Mouse (Mus musculus): ENCODE measurements around the gene Traf2. TPM values are rescaled to one million over a fixed set of nuclear protein-coding genes. Genes with fewer than 3 reads are reported as not detected.

Traf2 gene
- polyA plus RNA-seq, 1 experiment from 2014 or later, result 38.2 TPM

DNA sequence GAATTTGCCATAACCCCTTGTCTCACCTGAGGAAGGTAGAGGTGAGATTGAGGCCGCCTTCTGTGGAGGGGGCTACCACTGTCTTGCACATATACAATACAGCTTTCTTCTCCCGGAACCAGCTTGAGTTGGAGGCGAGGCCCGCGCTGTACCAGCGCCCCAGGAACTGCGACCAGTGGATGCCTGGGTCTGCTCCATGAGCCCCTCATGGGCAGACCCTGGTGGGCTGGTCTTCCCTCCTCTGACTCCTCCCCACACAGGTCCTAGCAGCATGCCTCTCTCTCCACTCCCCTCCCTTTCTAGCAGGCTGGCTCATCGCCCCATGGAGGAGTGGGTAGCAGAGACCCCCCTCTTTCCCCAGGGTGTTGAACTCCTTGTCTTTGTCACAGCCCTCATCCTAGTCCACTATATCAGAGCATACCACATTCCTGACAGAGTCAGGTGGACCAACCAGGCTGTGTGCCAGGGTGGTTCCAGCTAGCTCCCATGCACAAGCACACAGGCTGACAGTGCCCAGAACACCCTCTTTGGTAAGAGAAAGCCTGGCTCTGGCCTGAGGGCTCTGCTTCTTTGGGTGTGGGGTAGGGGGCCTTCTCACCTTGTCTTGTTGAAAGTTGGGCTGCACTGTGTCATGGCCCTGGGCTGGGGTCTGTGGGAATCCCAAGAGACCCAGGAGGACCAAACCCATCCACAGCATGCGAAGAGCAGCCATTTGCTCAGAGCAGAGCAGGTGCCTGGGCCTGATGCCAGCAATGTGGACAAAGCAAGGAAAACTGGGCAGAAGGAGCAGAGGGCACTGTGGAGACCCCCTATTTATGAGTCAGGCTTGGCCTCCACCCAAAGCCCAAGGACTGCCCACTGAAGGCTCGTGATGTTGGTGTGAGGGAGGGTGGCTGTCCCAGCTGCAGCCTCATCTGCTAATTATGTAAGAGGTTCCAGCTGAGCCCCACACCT, 77.5 kb downstream of the Traf2 start:
- H3K36me3 ChIP-seq, result no peaks in the 10 kb centered on the region
- 76% methylated on average over 10 of the region's 10 CpGs for WGBS
- no peaks in the 10 kb centered on the region; the same call in 1 of the 2 replicates for H3K27me3 ChIP-seq (ENCODE audit: insufficient read depth, poor library complexity, severe bottlenecking)
- H3K27ac ChIP-seq, result no peak overlapping the region
- DNase-seq (ENCODE audit: low spot score), result no peak
- no peak overlapping the region for H3K4me3 ChIP-seq
- H3K4me1 ChIP-seq (replicated peaks), result peaks cover 33% of the 10 kb centered on the region
- no peaks in the 10 kb centered on the region for H3K9me3 ChIP-seq

Other genes with a start within 250 kb of the Traf2 start
- 1.2 and 4.5 TPM in 2 replicates for gene Grin1, start 227.8 kb downstream of the Traf2 start, polyA plus RNA-seq (2016; fragmentation: Nextera tagmentation; extraction: Ambion mirVana)
- gene Man1b1, start 214.6 kb downstream of the Traf2 start, polyA plus RNA-seq (2016; fragmentation: Nextera tagmentation; extraction: Ambion mirVana), result 57.4 and 58.7 TPM in 2 replicates
- 21.1 and 21.8 TPM in 2 replicates for gene Dpp7, start 190.6 kb downstream of the Traf2 start, polyA plus RNA-seq (2016; fragmentation: Nextera tagmentation; extraction: Ambion mirVana)
- gene Uap1l1, start 181.3 kb downstream of the Traf2 start, polyA plus RNA-seq (2016; fragmentation: Nextera tagmentation; extraction: Ambion mirVana), result 7.4 and 10.1 TPM in 2 replicates
- 71.6 and 75.1 TPM in 2 replicates for gene Sapcd2, start 174.6 kb downstream of the Traf2 start, polyA plus RNA-seq (2016; fragmentation: Nextera tagmentation; extraction: Ambion mirVana)
- 0.31 TPM in 1 of 2 replicates, not detected in the other for gene Entpd2, start 151.1 kb downstream of the Traf2 start, polyA plus RNA-seq (2016; fragmentation: Nextera tagmentation; extraction: Ambion mirVana)
- gene Npdc1, start 147.6 kb downstream of the Traf2 start, polyA plus RNA-seq (2016; fragmentation: Nextera tagmentation; extraction: Ambion mirVana), result 75.1 and 155 TPM in 2 replicates
- gene Fut7, start 123.7 kb downstream of the Traf2 start, polyA plus RNA-seq (2016; fragmentation: Nextera tagmentation; extraction: Ambion mirVana), result not detected in 2 replicates
- gene Abca2, start 118.2 kb downstream of the Traf2 start, polyA plus RNA-seq (2016; fragmentation: Nextera tagmentation; extraction: Ambion mirVana), result 5.7 and 5.9 TPM in 2 replicates
- gene Clic3, start 90.1 kb downstream of the Traf2 start, polyA plus RNA-seq (2016; fragmentation: Nextera tagmentation; extraction: Ambion mirVana), result 0.90 and 1.2 TPM in 2 replicates
- 17.0 and 31.3 TPM in 2 replicates for gene Paxx, start 85.8 kb downstream of the Traf2 start, polyA plus RNA-seq (2016; fragmentation: Nextera tagmentation; extraction: Ambion mirVana)
- 0.49 and 1.7 TPM in 2 replicates for gene Ptgds, start 76.9 kb downstream of the Traf2 start, polyA plus RNA-seq (2016; fragmentation: Nextera tagmentation; extraction: Ambion mirVana)
- not detected in 2 replicates for gene Lcn12, start 53.0 kb downstream of the Traf2 start, polyA plus RNA-seq (2016; fragmentation: Nextera tagmentation; extraction: Ambion mirVana)
- 88.3 and 109 TPM in 2 replicates for gene Fbxw5, start 46.2 kb downstream of the Traf2 start, polyA plus RNA-seq (2016; fragmentation: Nextera tagmentation; extraction: Ambion mirVana)
- gene C8g, start 45.2 kb downstream of the Traf2 start, polyA plus RNA-seq (2016; fragmentation: Nextera tagmentation; extraction: Ambion mirVana), result 5.8 and 6.0 TPM in 2 replicates
- 376 and 388 TPM in 2 replicates for gene Edf1, start 10.9 kb upstream of the Traf2 start, polyA plus RNA-seq (2016; fragmentation: Nextera tagmentation; extraction: Ambion mirVana)
- 1.4 and 3.8 TPM in 2 replicates for gene Mamdc4, start 27.9 kb upstream of the Traf2 start, polyA plus RNA-seq (2016; fragmentation: Nextera tagmentation; extraction: Ambion mirVana)
- gene Phpt1, start 28.3 kb upstream of the Traf2 start, polyA plus RNA-seq (2016; fragmentation: Nextera tagmentation; extraction: Ambion mirVana), result 163 and 189 TPM in 2 replicates
- 0.05 and 0.44 TPM in 2 replicates for gene Ajm1, start 34.8 kb upstream of the Traf2 start, polyA plus RNA-seq (2016; fragmentation: Nextera tagmentation; extraction: Ambion mirVana)
- 75.5 and 80.0 TPM in 2 replicates for gene Rabl6, start 61.6 kb upstream of the Traf2 start, polyA plus RNA-seq (2016; fragmentation: Nextera tagmentation; extraction: Ambion mirVana)
- 0.17 and 0.18 TPM in 2 replicates for gene Ccdc183, start 70.7 kb upstream of the Traf2 start, polyA plus RNA-seq (2016; fragmentation: Nextera tagmentation; extraction: Ambion mirVana)
- 17.4 and 18.3 TPM in 2 replicates for gene Tmem141, start 75.1 kb upstream of the Traf2 start, polyA plus RNA-seq (2016; fragmentation: Nextera tagmentation; extraction: Ambion mirVana)
- gene Fcna, start 81.1 kb upstream of the Traf2 start, polyA plus RNA-seq (2016; fragmentation: Nextera tagmentation; extraction: Ambion mirVana), result 1.00 and 1.2 TPM in 2 replicates
- gene Lcn8, start 106.2 kb upstream of the Traf2 start, polyA plus RNA-seq (2016; fragmentation: Nextera tagmentation; extraction: Ambion mirVana), result not detected in 2 replicates
- gene Lcn5, start 111.0 kb upstream of the Traf2 start, polyA plus RNA-seq (2016; fragmentation: Nextera tagmentation; extraction: Ambion mirVana), result not detected in 2 replicates
- not detected in 2 replicates for gene Lcn6, start 129.8 kb upstream of the Traf2 start, polyA plus RNA-seq (2016; fragmentation: Nextera tagmentation; extraction: Ambion mirVana)
- gene Lcn10, start 135.8 kb upstream of the Traf2 start, polyA plus RNA-seq (2016; fragmentation: Nextera tagmentation; extraction: Ambion mirVana), result not detected in 2 replicates
- gene Obp2a, start 153.1 kb upstream of the Traf2 start, polyA plus RNA-seq (2016; fragmentation: Nextera tagmentation; extraction: Ambion mirVana), result not detected in 2 replicates
- gene Bmyc, start 159.8 kb upstream of the Traf2 start, polyA plus RNA-seq (2016; fragmentation: Nextera tagmentation; extraction: Ambion mirVana), result 77.9 and 86.1 TPM in 2 replicates
- gene Obp2b, start 190.1 kb upstream of the Traf2 start, polyA plus RNA-seq (2016; fragmentation: Nextera tagmentation; extraction: Ambion mirVana), result not detected in 2 replicates
- gene Lcn3, start 218.6 kb upstream of the Traf2 start, polyA plus RNA-seq (2016; fragmentation: Nextera tagmentation; extraction: Ambion mirVana), result not detected in 2 replicates
- gene Lcn11, start 230.1 kb upstream of the Traf2 start, polyA plus RNA-seq (2016; fragmentation: Nextera tagmentation; extraction: Ambion mirVana), result not detected in 2 replicates
- gene Gm13539, start 235.3 kb upstream of the Traf2 start, polyA plus RNA-seq (2016; fragmentation: Nextera tagmentation; extraction: Ambion mirVana), result not detected in 2 replicates

All from hindbrain, embryonic 10.5 days (tissue).